Mouse (Mus musculus): ENCODE results near the gene BC030867.

BC030867 gene

DNA sequence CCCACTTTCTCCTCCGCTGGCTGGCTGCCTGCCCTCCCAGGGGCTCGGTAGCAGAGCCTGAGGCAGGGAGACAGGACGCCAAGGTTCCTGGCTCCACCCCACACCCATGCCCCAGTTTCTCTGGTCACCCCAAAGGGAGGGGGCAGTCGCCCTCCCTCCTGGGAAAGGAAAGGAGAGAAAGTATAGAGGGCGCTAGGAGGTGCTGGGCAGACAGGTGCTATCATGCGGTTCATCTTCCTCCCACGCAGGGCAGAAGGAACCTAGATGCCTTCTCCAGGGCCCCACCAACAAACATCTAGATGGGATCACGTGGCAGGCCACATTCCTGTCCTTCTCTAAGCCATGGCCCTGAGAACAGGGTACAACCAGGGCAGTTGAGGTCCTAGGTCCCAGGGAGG, 26.7 kb upstream of the BC030867 start:
- peak; percentile 63 to 71 for DNase-seq

DNA sequence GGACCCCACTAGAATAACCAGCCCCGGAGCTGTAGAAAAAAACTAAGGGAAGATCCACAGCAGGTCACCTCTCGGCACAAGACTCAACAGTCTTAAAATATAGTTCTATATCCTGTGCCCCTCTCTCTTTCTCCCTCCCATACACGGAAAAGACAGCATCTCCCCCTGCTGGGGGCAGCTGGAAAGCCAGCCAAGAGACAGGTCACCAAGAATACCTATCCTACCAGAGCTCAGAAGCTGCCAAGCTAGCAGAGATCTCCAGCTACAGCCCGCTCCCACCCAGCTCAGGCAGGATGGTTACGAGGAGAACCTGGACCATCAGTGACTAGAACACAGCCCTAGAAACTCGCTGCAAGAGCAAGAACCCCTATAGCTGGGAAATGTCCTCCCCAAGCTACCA, 25.5 kb upstream of the BC030867 start:
- peak; percentile 56 to 80 for DNase-seq

GRCm38 (mm10) chr11:102224686-102225085, 24.0 kb upstream of the BC030867 start:
- DNase-seq = peak in 1 of 2 experiments; percentile 58

DNA sequence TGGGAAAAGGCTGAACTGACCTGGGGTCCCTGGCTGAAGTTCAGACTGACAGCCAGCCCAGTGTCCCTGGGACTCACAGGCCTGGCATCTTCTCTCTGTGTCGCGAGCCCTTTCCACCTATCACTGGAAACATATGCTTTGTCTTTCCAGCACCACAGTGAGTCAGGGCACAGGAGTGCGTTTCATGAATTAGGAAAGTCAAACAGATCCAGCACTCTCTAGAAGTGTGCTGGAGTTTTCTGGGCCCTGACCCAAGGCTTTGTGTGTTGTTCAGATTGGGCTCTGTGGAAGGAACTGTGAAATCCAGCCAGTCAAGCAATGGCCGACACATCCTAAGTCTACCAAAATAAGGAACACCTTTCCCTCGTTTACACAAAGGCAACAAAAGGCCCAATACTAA, 23.5 kb upstream of the BC030867 start:
- no peak for DNase-seq

- no peak for DNase-seq
These were observed 22.4 kb upstream of the BC030867 start for GRCm38 (mm10) chr11:102226067-102226978.

GRCm38 (mm10) chr11:102227270-102228190, 21.2 kb upstream of the BC030867 start:
- DNase-seq = no peak

GRCm38 (mm10) chr11:102228191-102228545, 20.5 kb upstream of the BC030867 start:
- no peak for DNase-seq

- DNase-seq = no peak
These were observed 19.9 kb upstream of the BC030867 start for GRCm38 (mm10) chr11:102228646-102229268.

- DNase-seq = peak in 1 of 2 experiments; percentile 49
These were observed 19.2 kb upstream of the BC030867 start for GRCm38 (mm10) chr11:102229331-102229953.

DNA sequence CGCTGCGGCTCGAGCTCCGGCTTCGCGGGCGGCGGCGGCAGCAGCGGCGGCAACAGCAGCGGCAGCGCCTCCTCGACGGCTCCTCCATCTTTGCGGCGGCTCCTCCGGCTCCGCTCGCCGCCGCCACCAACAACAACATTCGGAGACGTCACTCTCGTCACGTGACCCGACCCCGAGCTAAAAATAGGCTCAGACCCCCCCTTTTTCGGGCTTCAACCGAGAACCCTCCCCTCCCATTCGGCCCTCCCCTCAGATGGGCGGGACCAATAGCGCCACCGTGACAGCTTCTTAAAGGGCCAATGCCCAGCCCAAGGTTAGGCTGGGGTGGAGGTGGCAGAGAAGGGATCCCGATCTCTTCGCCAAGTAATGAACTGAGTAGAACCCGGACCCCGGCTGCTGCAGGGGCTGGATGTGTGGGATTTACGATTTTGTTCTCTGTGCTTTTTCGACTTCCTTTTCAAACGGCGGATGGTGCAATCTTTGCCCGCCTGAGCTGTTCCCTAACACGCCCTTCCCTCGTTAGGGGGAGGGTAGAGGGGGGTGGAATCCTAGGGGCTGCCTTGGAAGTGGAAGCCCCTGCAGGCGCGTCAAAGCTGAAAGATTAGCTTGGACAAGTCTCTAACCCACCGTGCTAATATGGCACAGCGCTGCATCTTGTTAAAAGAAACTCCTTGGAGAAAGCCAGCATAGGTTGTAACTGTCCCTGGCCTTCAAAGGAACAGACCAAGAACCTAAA, 18.5 kb upstream of the BC030867 start, which contains the start of gene Hdac5:
Gene Hdac5, minus strand, starts transcription at position 161 of the 736 bp plus-strand sequence.
- DNase-seq = peak; percentile 99

GRCm38 (mm10) chr11:102236022-102236421, 12.7 kb upstream of the BC030867 start:
- no peak for DNase-seq

DNA sequence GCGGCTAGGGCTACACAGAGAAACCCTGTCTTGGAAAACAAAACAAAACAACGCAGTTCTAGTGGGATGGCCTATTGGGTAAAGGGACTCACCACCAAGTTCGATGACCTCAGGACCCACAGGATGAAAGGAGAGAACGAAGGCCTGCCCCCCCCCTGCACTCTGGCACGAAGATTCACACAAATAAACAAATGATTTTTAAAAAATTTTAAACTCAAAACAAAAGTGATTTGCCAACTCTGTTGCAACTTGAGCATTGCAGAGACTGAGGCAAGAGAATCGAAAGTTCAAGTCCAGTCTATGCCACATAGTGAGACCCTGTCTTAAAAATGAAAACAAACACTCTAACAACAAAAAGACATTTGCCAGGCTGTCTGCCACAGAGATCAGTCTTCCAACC, 8.0 kb upstream of the BC030867 start:
- DNase-seq = no peak

DNA sequence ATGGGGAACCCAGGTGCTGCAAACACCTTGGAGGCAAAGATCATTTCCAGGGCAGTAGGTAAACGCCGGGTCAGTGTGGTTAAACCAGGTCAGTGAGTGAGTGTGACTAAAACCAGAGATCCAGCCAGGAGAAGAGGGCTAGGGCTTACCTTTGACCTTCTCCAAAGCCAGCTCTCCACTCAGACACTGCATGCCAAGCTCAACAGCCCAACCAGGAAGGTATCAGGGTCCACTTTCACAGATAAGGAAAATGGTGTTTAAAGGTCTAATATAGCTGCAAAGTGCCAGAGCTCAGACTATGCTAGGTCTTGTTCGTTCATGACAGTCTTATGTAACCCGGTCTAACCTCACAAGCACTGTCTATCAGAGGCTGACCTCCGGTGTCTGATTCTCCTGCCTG, 7.4 kb upstream of the BC030867 start:
- peak; percentile 39 to 60 for DNase-seq

DNA sequence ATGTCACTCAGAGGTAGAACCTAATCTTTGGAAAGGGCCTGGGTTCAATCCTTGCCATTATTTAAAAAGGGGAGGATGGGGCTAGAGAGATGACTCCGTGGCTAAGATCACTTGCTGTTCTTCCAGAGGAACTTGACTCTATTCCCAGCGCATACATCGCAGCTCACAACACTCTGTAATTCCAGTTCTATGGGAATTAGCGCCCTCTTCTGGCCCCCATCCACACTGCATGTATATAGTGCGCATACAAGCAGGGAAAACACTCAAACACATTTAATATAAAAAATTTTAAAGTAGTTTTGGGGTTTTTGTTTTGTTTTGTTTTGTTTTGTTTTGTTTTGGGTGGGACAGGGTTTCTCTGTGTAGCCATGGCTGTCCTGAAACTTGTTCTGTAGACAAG, 6.8 kb upstream of the BC030867 start:
- no peak for DNase-seq

- DNase-seq = peak; percentile 32 to 43
These were observed 3.7 kb upstream of the BC030867 start for GRCm38 (mm10) chr11:102244926-102245449.

DNA sequence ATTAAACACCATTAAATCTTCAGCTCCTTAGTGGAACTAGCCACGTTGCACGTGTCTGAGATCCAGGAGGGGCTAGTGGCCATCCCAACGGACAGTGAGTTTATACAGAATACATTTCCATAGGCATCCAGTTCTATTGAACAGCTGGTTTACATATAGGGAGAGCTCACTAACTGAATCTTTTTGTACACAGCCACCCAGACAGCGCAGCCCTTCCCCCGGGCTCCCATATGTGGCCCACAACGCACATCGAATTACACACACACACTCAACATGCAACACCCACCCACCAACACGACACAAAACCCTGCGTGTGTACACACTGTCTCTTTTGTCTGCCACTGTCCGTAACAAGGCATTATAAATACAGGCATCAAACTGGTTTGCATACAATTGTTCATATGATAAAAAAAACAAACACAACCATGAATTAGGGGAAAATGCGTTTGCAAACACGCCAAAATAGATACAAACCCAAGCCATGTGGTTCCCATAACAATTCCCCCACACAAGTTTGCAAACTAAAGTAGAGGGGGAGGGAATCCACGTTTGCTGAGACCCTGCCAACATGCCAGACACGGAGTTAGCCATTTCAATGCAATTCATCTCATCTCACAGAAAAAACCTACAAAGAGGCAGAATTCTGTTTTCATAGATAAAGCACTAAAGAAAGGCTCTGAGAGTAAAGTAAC, 3.0 kb upstream of the BC030867 start:
- DNase-seq = no peak

- DNase-seq = no peak
These were observed 2.4 kb upstream of the BC030867 start for GRCm38 (mm10) chr11:102246273-102246635.

- DNase-seq = no peak
These were observed 1.8 kb upstream of the BC030867 start for GRCm38 (mm10) chr11:102246871-102247270.

DNA sequence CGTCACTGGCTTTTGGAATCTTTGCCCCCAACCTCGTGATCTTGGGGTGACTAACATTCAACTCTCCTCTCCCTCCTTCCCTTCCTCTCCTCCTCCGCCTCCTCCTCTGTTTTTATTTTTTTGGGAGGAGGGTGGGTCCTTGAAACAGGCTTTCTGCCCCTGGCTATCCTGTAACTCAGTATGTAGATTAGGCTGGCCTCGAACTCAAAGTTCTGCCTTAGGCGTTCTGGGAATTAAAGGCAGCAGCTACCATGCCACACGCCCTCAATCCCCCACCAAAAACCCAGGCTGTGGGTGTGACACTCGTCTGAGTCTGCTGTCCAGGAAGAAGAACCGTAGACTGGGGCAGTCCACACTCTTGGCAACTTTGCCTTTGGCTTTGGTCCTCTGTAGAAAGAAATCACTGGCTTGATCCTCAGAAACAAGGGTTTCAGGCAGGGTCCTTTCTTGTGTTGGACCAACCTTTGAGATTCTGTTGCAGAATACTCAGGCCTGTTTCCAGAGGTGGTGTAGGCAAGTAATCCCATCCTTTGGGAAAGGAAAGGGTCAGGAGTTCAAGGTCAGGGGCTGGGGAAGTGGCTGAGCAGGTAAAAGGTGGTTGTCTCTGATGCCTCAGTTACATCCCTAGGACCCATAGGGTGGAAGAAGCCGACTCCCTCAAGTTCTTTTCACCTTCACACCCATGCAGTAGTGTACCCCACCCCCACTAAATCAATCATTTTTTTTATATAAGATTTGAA, 839 bp downstream of the BC030867 start:
- DNase-seq = no peak

DNA sequence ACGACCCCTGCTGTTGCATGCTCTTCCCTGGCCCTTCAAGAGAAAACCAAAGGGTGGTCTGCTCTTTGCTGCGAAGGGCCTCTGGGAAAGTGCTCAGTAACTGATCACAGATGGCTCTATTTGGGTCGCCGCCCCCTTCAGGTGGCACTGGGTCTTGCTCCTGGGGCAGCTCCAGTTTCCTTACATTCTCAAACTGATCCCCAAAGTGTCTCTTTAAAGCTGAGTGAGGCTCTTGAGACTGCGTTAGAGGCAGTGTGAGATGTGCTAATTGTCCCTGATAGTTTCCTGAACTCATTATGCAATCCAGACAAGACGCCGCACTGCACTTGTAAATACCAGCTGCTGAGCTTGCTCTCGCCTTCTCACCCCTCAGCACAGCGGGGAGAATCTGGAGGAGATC, 8.8 kb downstream of the BC030867 start:
- peak in 1 of 2 experiments; percentile 47 for DNase-seq
